Mouse (Mus musculus) forebrain, postnatal 0 days (tissue): ENCODE results near the gene Bst2. TPM values are rescaled to one million over a fixed set of nuclear protein-coding genes. Genes with fewer than 3 reads are reported as not detected.

ENCODE experiments used
- ATAC-seq: fragments of 200-750 bp; cut with Nextera tagmentation; 2 replicates; pipeline ENCODE4 v1.8.0; 2017; ENCODE audit warnings: mild to moderate bottlenecking, moderate library complexity
- DNase-seq: peaks from one replicate; pipeline ENCODE4 v3.0.0-alpha.2; 2015
- H3K27ac ChIP-seq: fragments of 300-500 bp; sonication (generic); 2 replicates; pipeline ENCODE4 v1.5.1; 2014; ENCODE audit warnings: low read depth, mild to moderate bottlenecking, antibody characterized with exemption, low read length, moderate library complexity, mixed read lengths
- H3K27me3 ChIP-seq: fragments of 300-500 bp; sonication (generic); 2 replicates; pipeline ENCODE4 v1.6.1; 2014; ENCODE audit warnings: mild to moderate bottlenecking, low read length, mixed read lengths; ENCODE audit not compliant: insufficient read depth
- H3K36me3 ChIP-seq: fragments of 300-500 bp; sonication (generic); 2 replicates; pipeline ENCODE4 v1.6.1; 2014; ENCODE audit warnings: mild to moderate bottlenecking, moderate library complexity; ENCODE audit not compliant: insufficient read depth
- H3K4me1 ChIP-seq: fragments of 300-500 bp; sonication (generic); 2 replicates; pipeline ENCODE4 v1.6.1; 2014; ENCODE audit warnings: antibody characterized with exemption; ENCODE audit not compliant: insufficient read depth
- H3K4me2 ChIP-seq: fragments of 300-500 bp; sonication (generic); 2 replicates; pipeline ENCODE4 v1.6.1; 2014; ENCODE audit warnings: low read depth, mild to moderate bottlenecking, moderate library complexity
- H3K4me3 ChIP-seq: fragments of 300-500 bp; sonication (generic); 2 replicates; pipeline ENCODE4 v1.5.1; 2014; ENCODE audit warnings: low read depth, low read length, mixed read lengths
- H3K9ac ChIP-seq: fragments of 300-500 bp; sonication (generic); 2 replicates; pipeline ENCODE4 v1.6.1; 2014; ENCODE audit warnings: mild to moderate bottlenecking
- H3K9me3 ChIP-seq: fragments of 300-500 bp; sonication (generic); 2 replicates; pipeline ENCODE4 v1.6.1; 2016; ENCODE audit warnings: low read length
- CTCF ChIP-seq: sonication (generic); IDR thresholded peaks from 2 replicates; pipeline ENCODE4 v1.5.1; 2016; ENCODE audit warnings: antibody characterized with exemption, control low read depth, low read depth
- WGBS: fragments of 180-500 bp; shearing (Covaris S2); extraction: QIAGEN DNeasy Blood & Tissue Kit; methylation state at CpG from one replicate; pipeline ENCODE4 v1.1.7; 2014; 5-methylcytosine and 5-hydroxymethylcytosine counted together
- polyA plus RNA-seq: library from polyadenylated mRNA; unstranded; fragments of >200 nt; fragmentation: Nextera tagmentation; extraction: Ambion mirVana; gene quantifications from 2 replicates; pipeline ENCODE4 v1.2.1, GENCODE M21; 2015
- total RNA-seq: library from RNA; depleted of rRNA; stranded (reverse); fragments of >200 nt; gene quantifications from 2 replicates; pipeline ENCODE4 v1.2.3, GENCODE M21; 2014; rRNA removed

The Bst2 gene
- 10.1 and 17.8 TPM in 2 replicates for total RNA-seq
- polyA plus RNA-seq: 19.3 and 21.0 TPM in 2 replicates

DNA sequence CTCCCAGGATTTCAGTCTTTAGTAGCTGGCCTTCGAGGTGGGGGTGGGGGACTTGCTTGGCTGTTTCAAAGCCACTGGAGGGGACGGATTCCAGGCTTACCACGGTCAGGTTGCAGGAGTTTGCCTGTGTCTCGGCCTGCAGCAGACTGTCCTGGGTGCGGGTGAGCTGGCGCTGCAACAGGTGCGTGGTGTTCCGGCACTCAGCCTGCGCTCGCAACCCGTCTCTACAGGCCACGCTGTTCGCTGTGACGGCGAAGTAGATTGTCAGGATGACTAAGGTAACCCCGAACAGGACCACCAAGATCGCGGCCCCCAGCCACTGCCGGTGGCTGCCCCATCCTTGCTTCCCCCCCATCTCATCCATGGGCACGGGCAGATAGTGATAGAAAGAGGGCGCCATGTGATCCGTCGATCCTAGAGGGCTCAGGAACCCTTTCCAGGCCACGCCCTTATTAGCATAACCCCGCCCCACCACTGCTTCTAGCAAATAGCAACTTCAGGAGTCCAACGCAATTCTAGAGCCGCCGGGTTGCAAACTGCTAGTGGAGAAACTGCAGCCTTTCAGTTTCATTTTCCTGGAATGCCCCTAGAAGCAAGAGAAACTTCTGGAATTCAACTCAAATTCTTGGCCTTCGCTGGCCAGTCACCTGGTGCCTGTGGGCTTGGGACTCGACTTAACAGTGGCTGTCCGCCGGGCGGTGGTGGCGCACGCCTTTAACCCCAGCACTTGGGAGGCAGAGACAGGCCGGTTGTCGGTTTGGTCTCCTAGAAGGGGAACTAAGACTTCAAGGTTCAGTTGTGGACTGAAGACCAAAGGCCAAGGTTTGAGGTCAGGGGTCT is at the start of gene Bst2:
Bst2 (minus strand) TSS at position 429 of the 840 bp plus-strand sequence.
- no peak for TF ChIP-seq CTCF
- peak; percentile 47; the same call in 1 of the 2 replicates for ATAC-seq
- no peak within 1 kb of the TSS for H3K27ac ChIP-seq

DNA sequence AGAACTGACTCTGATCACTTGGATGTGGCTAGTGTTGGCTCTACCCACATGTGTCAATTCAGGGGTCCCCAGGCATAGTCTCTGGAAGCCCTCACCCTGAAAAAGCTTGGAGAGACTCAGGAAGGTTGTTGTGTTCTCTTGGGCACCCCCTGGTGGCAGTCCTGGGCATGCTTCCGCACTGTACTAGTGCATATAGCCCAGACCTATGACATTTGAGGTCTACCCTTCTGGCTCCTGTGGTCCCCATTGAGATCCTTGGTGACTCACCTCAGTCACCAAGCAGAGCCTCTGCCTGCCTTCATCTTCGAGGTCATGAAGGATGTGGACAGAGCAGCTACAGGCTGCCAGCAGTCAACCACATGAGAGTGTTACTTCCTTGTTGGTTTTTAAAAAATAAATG is 49.6 kb upstream of the Bst2 start:
- ATAC-seq: peak; percentile 50
- H3K27me3 ChIP-seq: no peaks in the 10 kb centered on the region
- 87% methylated on average over 2 of the region's 2 CpGs for WGBS
- H3K27ac ChIP-seq: no peak overlapping the region
- peak; percentile 79 for TF ChIP-seq CTCF
- no peaks in the 10 kb centered on the region for H3K9me3 ChIP-seq
- peaks cover 4% of the 10 kb centered on the region; the same call in 1 of the 2 replicates for H3K4me1 ChIP-seq
- no peak overlapping the region for H3K9ac ChIP-seq
- no peak overlapping the region for H3K4me2 ChIP-seq
- H3K36me3 ChIP-seq: peaks cover 30% of the 10 kb centered on the region
- peak; percentile 71 for DNase-seq
- no peak overlapping the region for H3K4me3 ChIP-seq

More for the DNA sequence above, at the start of gene Bst2:
- Histone ChIP-seq H3K27me3 (peaks cover 8% of the 10 kb centered on the region), H3K4me1 (no peaks in the 10 kb centered on the region), H3K4me2 (peak within 1 kb of the TSS; percentile 45), H3K36me3 (no peaks in the 10 kb centered on the region), H3K9me3 (no peaks in the 10 kb centered on the region), H3K4me3 (peak within 1 kb of the TSS; percentile 19), H3K9ac (no peak within 1 kb of the TSS)
- peak; percentile 29 for DNase-seq
- WGBS: 5% methylated on average over 37 of the region's 37 CpGs

DNA sequence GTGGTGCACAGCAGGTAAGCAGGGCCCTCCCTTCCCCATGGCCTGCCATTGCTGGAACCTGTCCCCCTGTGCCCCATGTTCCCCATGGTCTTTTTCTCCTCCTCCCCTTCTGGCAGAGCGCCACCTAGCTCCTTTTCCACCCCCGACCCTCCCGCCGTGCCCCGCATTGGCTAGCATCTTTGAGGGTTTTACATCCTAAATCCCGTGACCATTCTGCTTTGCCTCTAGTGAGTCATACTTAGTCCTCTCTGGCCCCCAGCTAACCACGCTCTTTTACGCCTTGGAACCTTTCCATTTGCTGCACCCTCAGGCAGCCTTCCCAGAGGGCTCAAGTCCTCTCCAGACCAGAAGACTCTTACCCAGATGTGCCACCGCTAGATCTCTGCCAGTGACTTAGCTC is 42.9 kb upstream of the Bst2 start:
- H3K27me3 ChIP-seq: no peaks in the 10 kb centered on the region
- ATAC-seq (no peak), DNase-seq (peak; percentile 24)
- no peak overlapping the region for H3K27ac ChIP-seq
- 25% methylated on average over 9 of the region's 9 CpGs for WGBS
- no peaks in the 10 kb centered on the region for H3K4me1 ChIP-seq
- TF ChIP-seq CTCF: no peak
- no peaks in the 10 kb centered on the region for H3K9me3 ChIP-seq
- H3K4me3 ChIP-seq: no peak overlapping the region
- no peak overlapping the region for H3K9ac ChIP-seq
- peaks cover 32% of the 10 kb centered on the region for H3K36me3 ChIP-seq
- no peak overlapping the region for H3K4me2 ChIP-seq

DNA sequence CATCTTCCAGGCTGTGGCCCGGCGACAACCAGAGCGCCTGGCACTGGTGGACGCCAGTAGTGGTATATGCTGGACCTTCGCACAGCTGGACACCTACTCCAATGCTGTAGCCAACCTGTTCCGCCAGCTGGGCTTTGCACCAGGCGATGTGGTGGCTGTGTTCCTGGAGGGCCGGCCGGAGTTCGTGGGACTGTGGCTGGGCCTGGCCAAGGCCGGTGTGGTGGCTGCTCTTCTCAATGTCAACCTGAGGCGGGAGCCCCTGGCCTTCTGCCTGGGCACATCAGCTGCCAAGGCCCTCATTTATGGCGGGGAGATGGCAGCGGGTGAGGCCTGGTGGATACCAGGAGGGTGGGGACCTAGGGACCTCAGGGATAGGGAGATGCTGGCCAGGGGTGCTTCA is 42.2 kb upstream of the Bst2 start:
- H3K9me3 ChIP-seq: no peaks in the 10 kb centered on the region
- H3K4me1 ChIP-seq: no peaks in the 10 kb centered on the region
- no peak for ATAC-seq
- no peak overlapping the region for H3K27ac ChIP-seq
- 72% methylated on average over 14 of the region's 14 CpGs for WGBS
- DNase-seq: no peak
- H3K27me3 ChIP-seq: no peaks in the 10 kb centered on the region
- no peak overlapping the region for H3K4me2 ChIP-seq
- H3K4me3 ChIP-seq: no peak overlapping the region
- H3K9ac ChIP-seq: no peak overlapping the region
- H3K36me3 ChIP-seq: peaks cover 25% of the 10 kb centered on the region
- no peak for TF ChIP-seq CTCF

DNA sequence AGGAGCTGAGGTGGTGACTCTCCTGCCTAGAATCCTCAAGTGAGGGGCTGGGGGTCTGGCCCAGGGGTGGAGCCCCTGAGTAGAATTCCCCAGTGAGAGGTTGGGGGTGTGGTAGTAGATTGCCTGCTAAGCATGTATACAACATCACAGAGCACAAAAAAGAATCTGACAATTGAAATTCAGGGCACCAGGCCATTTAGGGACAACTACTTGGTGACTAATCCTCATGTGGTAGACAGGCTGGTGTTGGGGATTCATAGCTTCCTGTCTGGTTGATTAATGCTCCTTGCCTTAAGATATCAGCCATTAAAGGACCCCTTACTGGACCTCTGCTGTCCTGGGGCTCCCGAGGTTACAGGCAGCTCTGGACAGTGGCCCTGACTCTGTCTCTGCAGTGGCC is 41.8 kb upstream of the Bst2 start:
- H3K27ac ChIP-seq: no peak overlapping the region
- no peak overlapping the region for H3K9ac ChIP-seq
- no peak overlapping the region for H3K4me2 ChIP-seq
- no peak for ATAC-seq
- H3K9me3 ChIP-seq: no peaks in the 10 kb centered on the region
- no peak for DNase-seq
- H3K27me3 ChIP-seq: no peaks in the 10 kb centered on the region
- no peak overlapping the region for H3K4me3 ChIP-seq
- TF ChIP-seq CTCF: no peak
- 80% methylated on average over 1 of the region's 1 CpGs for WGBS
- H3K4me1 ChIP-seq: no peaks in the 10 kb centered on the region
- peaks cover 20% of the 10 kb centered on the region for H3K36me3 ChIP-seq

DNA sequence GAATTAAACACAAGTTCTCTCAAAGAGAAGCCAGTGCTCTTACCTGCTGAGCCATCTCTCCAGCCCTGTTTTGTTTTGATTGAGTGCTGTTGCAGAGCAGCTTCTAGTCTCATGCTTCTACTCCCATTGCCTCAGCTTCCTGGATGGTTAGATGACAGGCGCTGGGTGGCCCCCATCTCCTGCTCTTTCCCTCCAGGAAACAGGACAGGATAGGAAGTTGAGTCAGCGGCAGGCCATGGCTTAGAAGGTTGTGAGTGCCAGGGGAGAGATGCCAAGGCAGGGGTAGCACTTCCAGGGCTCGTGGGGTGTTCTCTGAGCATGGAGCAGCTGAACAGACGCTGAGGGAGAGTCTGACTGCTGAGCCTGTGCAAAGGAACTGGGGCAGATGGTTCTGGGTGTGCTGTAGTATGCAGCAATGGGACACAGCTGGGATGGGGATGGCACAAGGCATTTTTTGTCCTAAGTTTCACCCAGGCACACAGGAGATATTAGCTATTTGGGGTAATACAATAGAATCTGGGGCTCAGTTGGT is 40.7 kb upstream of the Bst2 start:
- Histone ChIP-seq H3K4me3 (no peak overlapping the region), H3K4me1 (no peaks in the 10 kb centered on the region), H3K36me3 (peaks cover 16% of the 10 kb centered on the region), H3K9me3 (no peaks in the 10 kb centered on the region), H3K4me2 (no peak overlapping the region), H3K27me3 (no peaks in the 10 kb centered on the region), H3K27ac (no peak overlapping the region), H3K9ac (no peak overlapping the region)
- no peak for DNase-seq
- WGBS: 66% methylated on average over 4 of the region's 4 CpGs
- TF ChIP-seq CTCF: no peak
- ATAC-seq: no peak

DNA sequence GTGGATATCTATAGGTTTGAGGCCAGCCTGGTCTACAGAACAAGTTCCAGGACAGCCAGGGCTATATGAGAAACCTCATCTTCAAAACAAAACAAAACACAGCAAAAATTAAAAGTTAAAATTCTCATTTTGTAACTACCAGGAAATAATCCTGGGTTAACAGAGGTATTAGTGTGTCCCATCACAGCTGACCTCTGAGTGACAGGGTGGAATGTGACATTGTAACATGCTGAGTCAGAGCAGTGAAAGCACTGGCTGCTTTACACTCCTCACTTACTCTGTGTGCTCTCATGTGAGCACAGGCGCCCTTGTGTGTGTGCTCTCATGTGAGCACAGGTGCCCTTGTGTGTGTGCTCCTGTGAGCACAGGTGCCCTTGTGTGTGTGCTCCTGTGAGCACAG is 37.8 kb upstream of the Bst2 start:
- Histone ChIP-seq H3K9me3 (no peaks in the 10 kb centered on the region), H3K27me3 (no peaks in the 10 kb centered on the region), H3K9ac (no peak overlapping the region), H3K36me3 (no peaks in the 10 kb centered on the region; the same call in 1 of the 2 replicates), H3K27ac (no peak overlapping the region), H3K4me2 (no peak overlapping the region), H3K4me1 (no peaks in the 10 kb centered on the region), H3K4me3 (no peak overlapping the region)
- no peak for ATAC-seq
- no peak for DNase-seq
- WGBS: 77% methylated on average over 1 of the region's 1 CpGs
- no peak for TF ChIP-seq CTCF
